ENCODE assay signal across 9 mouse cellular contexts in genomic region chr2:84474651-84475050, GRCm38 (mm10). TPM values are rescaled to one million over a fixed set of nuclear protein-coding genes. Genes with fewer than 3 reads are reported as not detected.
DNase-seq lines count a peak whose midpoint lies in the region; TF ChIP-seq lines count a peak whose summit lies in the region.
"Had no signal": no experiment of that assay in that cellular context is flagged by ENCODE, and none has a peak within 500 bp of the region (broad histone marks: within the 10 kb centered on the region; RNA-seq: fewer than 3 reads in every experiment).

No protein-coding gene starts in this region.

- no peak for DNase-seq in layer of hippocampus, adult 2 months (ENCODE audit: low spot score in 2 of 2)
- DNase-seq in layer of hippocampus, postnatal 14 days (ENCODE audit: low spot score in 2 of 2) = no peak
- peak; percentile 37 for DNase-seq in NIH3T3 (ENCODE audit: low read depth)
- peak; percentile 47 for DNase-seq in embryo, embryonic 11 days
- peak; percentile 53 for DNase-seq in heart, postnatal 4 days
- no peak for DNase-seq in urinary bladder, adult 2 months (ENCODE audit: low spot score)
- no peak for DNase-seq in ovary, postnatal 14 days (ENCODE audit: low spot score)
- no peak for DNase-seq in cerebellum, adult 11-12 months

- H3K27ac ChIP-seq in layer of hippocampus, adult 2 months = peak overlapping the region; percentile 1; the same call in 1 of the 2 replicates
- H3K27ac ChIP-seq: hindbrain, embryonic 13.5 days had no signal

- TF ChIP-seq CTCF in layer of hippocampus, adult 2 months (conservative IDR thresholded peaks at IDR 0.05) = no peak

- H3K4me3 ChIP-seq in layer of hippocampus, adult 2 months = no peak overlapping the region
- H3K4me3 ChIP-seq: hindbrain, embryonic 13.5 days had no signal

RNA-seq across cellular contexts. Expression of gene Tfpi, which starts 1.9 kb away (rescaled TPM):
- 1 to 10 TPM; 3.6 TPM for total RNA-seq in layer of hippocampus, adult 2 months (2021)
- 1 to 10 TPM; 4.3 to 6.0 TPM for total RNA-seq in layer of hippocampus, postnatal 14 days (2021)
- total RNA-seq in heart, postnatal 4 days (2021) = 10 to 100 TPM; 62.0 to 64.4 TPM
- 19.3 and 21.8 TPM in 2 replicates for polyA plus RNA-seq in urinary bladder, adult 2 months (2012; rRNA removed)

RNA-seq across cellular contexts. Expression of gene Calcrl, which starts 49.4 kb away (rescaled TPM):
- total RNA-seq in layer of hippocampus, adult 2 months (2021) = 1 to 10 TPM; 8.0 to 8.5 TPM
- total RNA-seq in layer of hippocampus, postnatal 14 days (2021) = 10 to 100 TPM in 1 of 2 experiments, 1 to 10 TPM in 1; 9.7 to 14.0 TPM
- total RNA-seq in heart, postnatal 4 days (2021) = 10 to 100 TPM; 37.2 to 41.6 TPM
- 23.0 and 24.8 TPM in 2 replicates for polyA plus RNA-seq in urinary bladder, adult 2 months (2012; rRNA removed)

Comparison
In these comparisons a context has a peak if more than half of its experiments do, and no peak if none do; other contexts are left out.
1. DNase-seq: peak in NIH3T3 (single experiment), embryo, embryonic 11 days (single experiment) and heart, postnatal 4 days (single experiment); none in layer of hippocampus, adult 2 months (0 of 2), layer of hippocampus, postnatal 14 days (0 of 2), urinary bladder, adult 2 months (single experiment), ovary, postnatal 14 days (single experiment) and cerebellum, adult 11-12 months (single experiment).
2. RNA of gene Tfpi, which starts 1.9 kb away (total RNA-seq): 62.0 to 64.4 TPM in heart, postnatal 4 days; 4.3 to 6.0 TPM in layer of hippocampus, postnatal 14 days and 3.6 TPM in layer of hippocampus, adult 2 months; every median in the first group is over 4 times any median in the second.